Mouse (Mus musculus) brain, embryonic 14.5 days (tissue): ENCODE measurements around the gene Glt1d1.

ENCODE experiments used
- CTCF ChIP-seq: fragments of 200-500 bp; IDR thresholded peaks from 2 replicates; pipeline ENCODE4 v1.5.1; 2012; ENCODE audit warnings: inconsistent platforms, mild to moderate bottlenecking, moderate library complexity, borderline replicate concordance; ENCODE audit not compliant: insufficient read depth, insufficient read length; ENCODE audit errors: extremely low read depth
- POLR2A ChIP-seq: fragments of 200-500 bp; IDR thresholded peaks from 2 replicates; pipeline ENCODE4 v1.6.1; 2012; ENCODE audit warnings: mild to moderate bottlenecking, inconsistent platforms, borderline replicate concordance; ENCODE audit not compliant: poor library complexity, insufficient read depth, insufficient read length, severe bottlenecking; ENCODE audit errors: extremely low read depth

DNA sequence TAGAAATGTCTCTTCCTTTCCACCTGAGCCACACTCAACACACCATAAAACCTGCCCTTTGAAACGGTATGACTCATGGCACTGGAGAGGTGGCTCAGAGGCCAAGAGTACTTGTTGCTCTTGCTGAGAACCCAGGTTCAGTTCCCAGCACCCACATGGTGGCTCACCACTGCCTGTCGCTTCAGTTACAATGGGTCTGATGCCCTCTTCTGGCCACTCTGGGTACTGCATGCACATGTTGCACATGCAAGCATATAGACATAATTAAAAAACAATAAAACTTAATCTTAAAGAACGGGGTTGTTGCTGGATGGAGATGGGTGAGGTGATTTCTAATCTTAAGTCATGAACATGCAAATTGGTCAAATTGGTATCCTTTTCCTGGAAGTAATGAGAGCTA lies 8.3 kb downstream of the Glt1d1 start:
- TF ChIP-seq CTCF (peak; percentile 29; the same call in 1 of the 2 replicates), POLR2A (no peak)
